Mouse (Mus musculus) CD4-positive helper T cell, adult 2 months (primary cell): Measurements from ENCODE around the gene Wdr27.

ENCODE experiments used
- DNase-seq: peaks from one replicate; pipeline ENCODE4 v3.0.0-alpha.2; 2012; ENCODE audit warnings: low read depth, missing footprints, low spot score

Gene Wdr27

DNA sequence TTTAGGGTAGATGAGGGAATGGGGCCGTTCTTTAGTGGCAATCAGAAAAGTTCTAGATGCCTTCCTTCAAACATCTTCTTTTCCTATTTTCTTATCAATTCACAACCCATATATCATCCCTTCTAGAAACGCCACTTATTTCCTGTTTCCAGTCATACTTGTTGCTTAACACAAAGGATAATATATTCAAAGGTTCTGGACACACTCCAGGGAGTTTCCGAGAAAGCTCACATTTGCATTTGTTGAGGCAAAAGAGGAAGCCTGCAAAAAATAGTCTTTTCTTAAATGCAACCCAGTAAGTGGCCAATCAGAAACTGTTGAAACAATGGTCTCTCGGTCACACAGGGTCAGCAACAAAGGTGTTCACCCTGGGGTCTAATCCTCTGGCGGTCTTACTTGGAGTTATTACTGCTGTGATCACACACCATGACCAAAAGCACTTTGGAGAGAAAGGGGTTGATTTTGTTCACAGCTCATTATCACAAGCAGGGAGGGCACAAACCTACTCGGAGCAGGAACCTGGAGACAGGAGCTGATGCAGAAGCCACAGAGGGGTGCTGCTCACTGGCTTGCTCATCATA lies 116.2 kb downstream of the Wdr27 start:
- DNase-seq = no peak

DNA sequence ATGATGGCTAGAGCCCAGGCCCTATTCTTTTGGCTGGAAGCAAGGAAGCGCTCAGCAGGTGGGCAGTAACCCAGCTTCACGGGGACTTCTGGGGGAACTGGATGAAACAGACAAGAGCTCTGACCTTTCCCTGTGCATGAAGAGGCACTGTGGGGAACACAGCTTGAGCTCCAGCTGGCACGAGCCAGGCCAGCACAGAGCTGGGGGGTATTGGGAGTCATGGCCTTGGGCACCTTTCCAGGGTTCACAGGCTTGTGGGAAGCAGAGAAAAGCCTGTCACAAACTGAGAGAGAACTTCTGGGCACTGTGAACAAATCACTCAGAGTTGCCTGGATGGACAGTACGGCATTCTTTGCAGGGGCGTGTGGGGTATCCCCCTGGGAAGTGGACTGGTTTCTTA lies 118.0 kb downstream of the Wdr27 start:
- no peak for DNase-seq

DNA sequence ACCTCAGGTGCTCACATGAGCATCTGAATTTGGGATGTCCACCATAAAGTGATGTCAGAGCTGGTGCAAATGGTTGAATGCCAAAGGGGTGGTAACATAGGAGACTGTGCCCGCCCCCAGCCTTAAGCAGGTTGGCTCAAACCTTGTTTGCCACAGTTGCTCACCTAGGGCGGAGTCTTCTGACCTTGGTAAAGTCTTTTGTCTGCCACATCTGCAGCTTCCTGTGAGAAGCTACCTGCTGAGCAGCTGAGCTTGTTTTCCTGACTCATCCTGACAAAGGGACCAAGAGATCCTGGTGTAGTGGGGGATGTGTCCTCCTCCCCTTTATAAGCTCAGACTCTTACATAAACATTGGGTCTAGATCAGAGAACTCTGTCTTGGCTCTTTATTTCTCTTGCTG lies 125.0 kb downstream of the Wdr27 start:
- no peak for DNase-seq

DNA sequence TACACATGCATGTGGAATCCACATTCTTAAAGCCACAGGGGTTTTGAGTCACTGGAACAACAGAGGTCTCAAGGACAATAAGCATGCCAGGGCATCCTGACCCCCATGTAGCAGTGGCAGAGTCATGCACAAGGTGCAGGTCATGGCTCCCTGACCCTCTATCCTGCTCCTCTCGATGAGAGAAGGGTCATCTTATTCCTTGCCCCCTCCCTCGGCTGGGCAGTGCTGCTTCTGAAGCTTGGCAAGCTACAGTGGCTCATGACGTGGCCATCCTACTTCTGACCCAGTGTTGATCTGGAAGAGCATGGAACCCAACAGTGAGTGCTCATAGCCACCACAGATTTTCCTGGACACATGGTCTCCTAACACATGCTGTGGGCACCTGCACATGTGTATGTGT lies 126.9 kb downstream of the Wdr27 start:
- DNase-seq = no peak

DNA sequence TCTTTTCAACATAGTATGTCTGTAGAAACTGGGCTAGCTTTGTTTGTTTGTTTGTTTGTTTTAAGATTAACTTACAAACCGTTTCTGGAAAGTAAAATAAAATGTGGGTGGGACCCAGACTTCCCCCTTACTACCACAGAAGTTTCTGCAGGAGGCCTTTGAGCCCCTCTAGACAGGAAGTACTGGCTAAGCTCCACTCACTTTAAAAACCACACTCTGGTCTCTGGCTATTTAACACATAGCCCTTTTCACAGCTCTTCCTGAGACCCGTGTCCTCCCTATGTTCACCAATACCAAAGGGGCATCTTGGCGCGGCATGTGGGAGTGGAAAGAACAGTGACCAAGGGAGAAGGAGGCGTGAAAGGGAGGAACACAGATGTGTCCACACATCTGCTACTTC lies 127.7 kb downstream of the Wdr27 start:
- DNase-seq = no peak

DNA sequence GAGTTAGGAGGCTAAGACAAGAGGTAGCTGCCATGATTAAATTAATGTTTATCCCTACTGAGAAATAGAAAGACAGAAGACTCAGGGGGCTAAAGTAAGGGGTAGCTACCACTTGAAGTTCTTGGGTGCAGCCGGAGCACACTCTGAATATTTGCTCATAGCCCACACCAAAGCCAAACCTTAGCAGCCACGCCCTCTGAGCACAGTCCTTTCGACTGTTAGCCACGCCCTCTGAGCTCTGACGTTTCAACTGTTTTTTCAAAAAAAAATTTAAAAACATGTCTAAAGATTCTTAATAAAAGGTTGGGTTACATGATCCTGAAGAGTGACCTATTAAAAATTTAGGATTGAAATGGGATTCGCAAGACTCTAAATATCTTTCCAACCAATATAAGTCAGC lies 130.3 kb downstream of the Wdr27 start:
- no peak for DNase-seq

DNA sequence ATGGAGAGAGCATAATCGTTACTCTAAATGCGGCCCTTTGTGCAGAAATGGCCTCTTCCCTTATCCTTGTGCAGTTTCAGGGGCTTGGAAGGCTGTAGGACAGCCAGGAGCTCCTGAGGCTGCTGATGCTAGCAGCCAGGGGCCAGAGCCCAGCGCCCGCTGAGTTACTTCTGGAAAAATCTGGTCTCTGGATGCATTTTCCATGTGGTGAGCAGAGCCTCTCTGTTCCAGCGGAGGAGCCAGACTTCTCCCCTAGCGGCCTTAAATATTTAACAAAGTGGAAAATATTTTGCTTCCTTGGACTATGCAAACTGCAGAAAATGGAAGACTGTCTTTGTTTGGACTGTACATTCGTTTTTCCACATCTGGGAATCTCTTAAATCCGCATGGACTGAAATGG lies 130.9 kb downstream of the Wdr27 start:
- no peak for DNase-seq

DNA sequence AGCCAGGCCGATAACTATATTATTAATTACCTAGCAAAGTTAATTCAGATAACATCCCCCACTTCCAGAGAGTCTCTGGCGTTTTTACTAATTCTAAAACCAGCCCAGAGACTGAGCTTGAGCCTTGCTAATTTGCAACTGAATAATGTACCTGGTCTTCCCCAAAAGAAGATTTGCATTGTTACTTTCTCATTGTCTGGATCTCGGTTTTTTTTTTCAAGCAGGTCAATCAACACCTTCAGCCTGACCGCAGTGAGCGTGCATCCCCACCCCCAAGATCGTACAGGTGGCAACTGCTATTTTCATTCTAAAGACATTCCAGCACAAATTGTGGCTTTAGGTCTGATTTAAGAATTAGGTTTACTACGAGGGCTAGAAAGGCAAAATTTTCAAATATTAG lies 136.2 kb downstream of the Wdr27 start:
- no peak for DNase-seq

DNA sequence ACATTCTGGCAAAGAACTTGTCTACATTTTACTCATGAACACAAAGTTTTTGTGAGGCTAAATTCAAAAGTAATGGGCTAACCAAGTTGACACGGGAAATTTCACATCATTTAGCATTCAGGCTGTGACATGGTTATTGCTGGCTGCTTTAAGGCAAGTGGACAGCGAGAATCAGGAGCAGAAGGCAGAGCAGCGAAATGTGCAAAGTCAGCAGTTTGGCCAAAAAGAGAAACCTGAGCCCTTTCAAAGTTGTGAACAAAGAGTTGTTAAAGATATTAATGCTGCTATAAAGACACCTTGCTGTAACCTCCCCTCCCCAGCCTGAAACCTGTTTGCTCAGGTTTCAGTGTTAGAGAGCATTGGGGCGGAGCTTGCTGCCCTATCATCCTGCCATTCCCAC lies 143.7 kb downstream of the Wdr27 start:
- DNase-seq = no peak

DNA sequence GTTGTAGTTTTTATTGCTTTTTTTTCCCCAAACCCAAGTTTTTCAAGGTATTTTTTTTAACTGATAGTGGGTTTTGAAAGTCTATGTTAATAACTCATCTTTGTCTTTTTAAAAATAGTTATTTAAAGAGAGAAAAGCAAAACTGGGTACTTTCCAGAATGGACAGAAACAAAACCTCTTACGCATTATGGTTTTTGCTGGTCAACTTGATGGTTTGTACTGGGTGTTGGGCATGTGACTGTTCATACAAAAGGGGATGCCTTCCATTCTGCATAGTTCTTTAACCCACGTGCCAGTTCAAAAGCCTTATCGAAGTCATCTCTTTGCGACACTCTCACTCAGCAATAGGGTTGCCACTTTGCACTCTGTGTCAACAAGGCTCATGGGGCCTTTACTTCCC lies 147.9 kb downstream of the Wdr27 start:
- DNase-seq = no peak

DNA sequence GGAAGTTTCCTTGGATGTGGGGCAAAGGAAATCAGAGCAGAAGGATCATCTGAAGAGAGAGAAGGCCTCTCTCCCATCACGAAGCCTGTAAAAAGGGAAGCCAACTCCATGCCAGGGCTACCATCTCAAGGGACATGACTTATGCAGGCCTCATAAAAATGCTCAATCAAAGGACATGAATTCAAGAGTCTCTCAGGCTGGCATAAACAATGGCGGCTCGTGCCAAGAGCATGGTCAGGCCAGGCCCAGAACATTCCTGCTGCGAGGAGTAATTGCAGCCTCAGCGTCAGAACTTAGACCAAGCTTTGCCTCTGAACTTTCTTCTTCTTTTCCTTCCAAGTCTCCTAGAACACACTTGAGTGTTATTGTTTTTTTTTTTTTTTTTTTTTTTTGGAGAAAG lies 163.6 kb downstream of the Wdr27 start:
- DNase-seq = no peak

DNA sequence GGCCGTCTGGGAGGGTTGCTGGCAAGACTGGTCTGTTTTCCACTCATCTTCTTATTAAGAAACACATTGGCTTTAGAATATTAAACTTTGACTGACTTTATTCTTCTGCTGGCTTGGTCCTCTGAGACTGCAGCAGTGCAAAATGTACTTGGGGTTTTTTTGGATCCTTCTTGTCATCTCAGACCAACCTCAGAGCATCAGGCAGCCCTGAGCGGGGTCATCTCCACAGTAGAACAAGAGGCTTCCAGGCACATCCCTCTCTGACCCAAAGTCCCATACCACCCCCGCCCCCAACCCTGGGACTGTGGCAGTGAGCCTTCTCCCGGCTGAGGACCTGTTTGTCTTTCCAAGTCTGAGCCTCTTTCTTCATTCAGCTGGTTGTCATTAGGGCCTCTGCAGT lies 171.6 kb downstream of the Wdr27 start:
- no peak for DNase-seq

DNA sequence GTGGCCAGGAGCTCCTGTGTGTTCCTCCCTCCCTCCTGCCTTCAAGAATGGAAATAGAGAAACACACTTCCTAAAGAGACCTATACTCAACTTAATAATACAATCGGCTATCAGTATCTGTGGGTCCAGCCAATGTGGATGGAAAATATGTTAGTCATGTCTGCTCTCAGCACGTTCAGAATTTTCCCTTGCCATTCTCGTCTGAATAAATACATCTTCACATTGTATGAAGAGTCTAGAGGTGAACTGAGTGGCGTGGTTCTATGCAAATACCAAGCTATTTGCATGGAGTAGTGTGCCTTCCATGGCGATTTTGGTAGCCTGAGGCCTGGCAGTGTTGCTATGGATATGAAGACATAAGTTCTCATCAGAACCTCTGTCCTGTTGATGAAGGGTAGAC lies 172.6 kb downstream of the Wdr27 start:
- DNase-seq = no peak
